Mouse (Mus musculus) CH12.LX (cell line): Measurements from ENCODE around the gene Sema3b. TPM values are rescaled to one million over a fixed set of nuclear protein-coding genes. Genes with fewer than 3 reads are reported as not detected.
A peak's percentile ranks its signal among the peaks of the same experiment; 100 is the strongest.

Experiments
- DNase-seq: peaks from one replicate; pipeline ENCODE4 v3.0.0-alpha.2; 2013; ENCODE audit errors: extremely low read depth
- H3K27ac ChIP-seq: 2 replicates; pipeline ENCODE4 v1.5.1; 2012; ENCODE audit warnings: low read depth, mild to moderate bottlenecking, control low read depth, moderate library complexity; ENCODE audit not compliant: insufficient read depth
- H3K27me3 ChIP-seq: replicated peaks from 2 replicates; pipeline ENCODE3; 2012; ENCODE audit warnings: inconsistent platforms
- H3K36me3 ChIP-seq, 2 experiments: replicated peaks in 1 of 2; 2 replicates each; pipeline versions ENCODE3 to v1.6.1; 2012; ENCODE audit warnings: inconsistent platforms in 1 of 2, low read length in 1 of 2, mild to moderate bottlenecking in 1 of 2, mixed read lengths in 1 of 2, moderate library complexity in 1 of 2; ENCODE audit not compliant: control insufficient read depth in 1 of 2, insufficient read depth in 1 of 2
- H3K4me1 ChIP-seq, 2 experiments: 2 replicates each; pipeline ENCODE4 v1.6.1; 2012; ENCODE audit warnings: inconsistent platforms in 1 of 2, moderate library complexity in 1 of 2; ENCODE audit not compliant: insufficient read depth in 2 of 2, control insufficient read depth in 1 of 2
- H3K4me2 ChIP-seq: 2 replicates; pipeline ENCODE4 v1.6.1; 2012; ENCODE audit warnings: low read depth, mild to moderate bottlenecking, control low read depth; ENCODE audit not compliant: poor library complexity, insufficient read depth, severe bottlenecking
- H3K4me3 ChIP-seq, 3 experiments: fragments of 150-350 bp in 1 of 3; sonication (generic) in 1 of 3; replicated peaks in 1 of 3; 2 replicates each; pipeline versions ENCODE3 to v1.5.1; 2011 to 2012; ENCODE audit warnings: low read depth in 2 of 3, low read length in 2 of 3, mild to moderate bottlenecking in 2 of 3, moderate library complexity in 2 of 3, control low read depth in 1 of 3, improper control_type of control experiment in 1 of 3, inconsistent platforms in 1 of 3, mixed read lengths in 1 of 3; ENCODE audit not compliant: poor library complexity in 1 of 3
- H3K79me2 ChIP-seq: replicated peaks from 2 replicates; pipeline ENCODE4 v1.6.1; 2012; ENCODE audit warnings: mild to moderate bottlenecking, moderate library complexity; ENCODE audit not compliant: control insufficient read depth, poor library complexity, insufficient read depth, severe bottlenecking; ENCODE audit errors: extremely low read depth
- H3K9ac ChIP-seq: 2 replicates; pipeline ENCODE4 v1.6.1; 2012; ENCODE audit warnings: low read depth, mild to moderate bottlenecking, control low read depth, moderate library complexity; ENCODE audit not compliant: insufficient read depth
- H3K9me3 ChIP-seq: replicated peaks from 2 replicates; pipeline ENCODE3; 2012; ENCODE audit warnings: low read length, inconsistent platforms, mixed read lengths
- CHD1 ChIP-seq: IDR thresholded peaks from 2 replicates; pipeline ENCODE4 v1.6.1; 2012; ENCODE audit warnings: low read depth, low read length, improper control_type of control experiment, inconsistent platforms
- CHD2 ChIP-seq: IDR thresholded peaks from 2 replicates; pipeline ENCODE4 v1.6.1; 2011; ENCODE audit warnings: low read length, improper control_type of control experiment
- CTCF ChIP-seq, 2 experiments: IDR thresholded peaks in 1 of 2; conservative IDR thresholded peaks in 1 of 2; 2 replicates each; pipeline ENCODE4 v1.5.1; 2011 to 2012; ENCODE audit warnings: low read depth in 2 of 2, low read length in 2 of 2, improper control_type of control experiment in 1 of 2, inconsistent platforms in 1 of 2, mild to moderate bottlenecking in 1 of 2, moderate library complexity in 1 of 2
- EP300 ChIP-seq: IDR thresholded peaks from 2 replicates; pipeline ENCODE4 v1.6.1; 2011; ENCODE audit warnings: low read length, improper control_type of control experiment
- ETS1 ChIP-seq: conservative IDR thresholded peaks from 2 replicates; pipeline ENCODE4 v1.6.1; 2012; ENCODE audit warnings: low read depth, mild to moderate bottlenecking, inconsistent platforms, low read length, improper control_type of control experiment, moderate library complexity
- GABPA ChIP-seq: IDR thresholded peaks from 2 replicates; pipeline ENCODE4 v1.6.1; 2012; ENCODE audit warnings: low read depth, low read length, improper control_type of control experiment, inconsistent platforms; ENCODE audit not compliant: insufficient replicate concordance
- IRF4 ChIP-seq: IDR thresholded peaks from 2 replicates; pipeline ENCODE4 v1.6.1; 2014; ENCODE audit warnings: low read depth, mild to moderate bottlenecking, inconsistent platforms, low read length, improper control_type of control experiment
- JUN ChIP-seq: IDR thresholded peaks from 2 replicates; pipeline ENCODE4 v1.6.1; 2011; ENCODE audit warnings: low read depth, mild to moderate bottlenecking, low read length, improper control_type of control experiment, moderate library complexity; ENCODE audit not compliant: insufficient read depth
- JUND ChIP-seq: conservative IDR thresholded peaks from 2 replicates; pipeline ENCODE4 v1.6.1; 2011; ENCODE audit warnings: low read depth, low read length, improper control_type of control experiment
- MAFK ChIP-seq: IDR thresholded peaks from 2 replicates; pipeline ENCODE4 v1.6.1; 2011; ENCODE audit warnings: low read length, improper control_type of control experiment; ENCODE audit not compliant: insufficient replicate concordance
- MAX ChIP-seq: IDR thresholded peaks from 2 replicates; pipeline ENCODE4 v1.6.1; 2011; ENCODE audit warnings: low read length, improper control_type of control experiment
- MEF2A ChIP-seq: IDR thresholded peaks from 2 replicates; pipeline ENCODE4 v1.6.1; 2014; ENCODE audit warnings: low read depth, mild to moderate bottlenecking, inconsistent platforms, low read length, improper control_type of control experiment, borderline replicate concordance
- MXI1 ChIP-seq: IDR thresholded peaks from 2 replicates; pipeline ENCODE4 v1.6.1; 2011; ENCODE audit warnings: mild to moderate bottlenecking, low read depth, low read length, improper control_type of control experiment
- NELFE ChIP-seq: IDR thresholded peaks from 2 replicates; pipeline ENCODE4 v1.6.1; 2011; ENCODE audit warnings: low read depth, low read length, improper control_type of control experiment
- NRF1 ChIP-seq: IDR thresholded peaks from 2 replicates; pipeline ENCODE4 v1.6.1; 2014; ENCODE audit warnings: low read depth, mild to moderate bottlenecking, inconsistent platforms, low read length, improper control_type of control experiment, moderate library complexity
- SIN3A ChIP-seq: IDR thresholded peaks from 2 replicates; pipeline ENCODE4 v1.6.1; 2012; ENCODE audit warnings: low read length, improper control_type of control experiment, inconsistent platforms
- TCF12 ChIP-seq: IDR thresholded peaks from 2 replicates; pipeline ENCODE4 v1.6.1; 2014; ENCODE audit warnings: low read depth, mild to moderate bottlenecking, inconsistent platforms, low read length, improper control_type of control experiment
- UBTF ChIP-seq: IDR thresholded peaks from 2 replicates; pipeline ENCODE4 v1.6.1; 2012; ENCODE audit warnings: low read depth, mild to moderate bottlenecking, inconsistent platforms, low read length, improper control_type of control experiment, moderate library complexity
- USF1 ChIP-seq: IDR thresholded peaks from 2 replicates; pipeline ENCODE4 v1.6.1; 2014; ENCODE audit warnings: low read depth, mild to moderate bottlenecking, inconsistent platforms, low read length, improper control_type of control experiment
- USF2 ChIP-seq: conservative IDR thresholded peaks from 2 replicates; pipeline ENCODE4 v1.6.1; 2011; ENCODE audit warnings: low read depth, low read length, improper control_type of control experiment
- ZC3H11A ChIP-seq: IDR thresholded peaks from 2 replicates; pipeline ENCODE4 v1.6.1; 2012; ENCODE audit warnings: low read depth, mild to moderate bottlenecking, inconsistent platforms, low read length, improper control_type of control experiment
- ZNF384 ChIP-seq: IDR thresholded peaks from 2 replicates; pipeline ENCODE4 v1.6.1; 2012; ENCODE audit warnings: low read depth, low read length, improper control_type of control experiment, inconsistent platforms
- dilution Hi-C: fragments of 300-500 bp; cut with MboI; formaldehyde crosslinking; loops from 2 replicates; pipeline ENCODE4 v1.14.3; 2020; ENCODE audit warnings: low sequenced_read_pairs; ENCODE audit not compliant: extremely low pct_unique_long_range_greater_than_20kb, extremely low pct_ligation_motif_present
- in situ Hi-C: fragments of 300-500 bp; cut with MboI; formaldehyde crosslinking; loops from 3 replicates; pipeline ENCODE4 v1.14.3; 2019; ENCODE audit warnings: low sequenced_read_pairs, low pct_ligation_motif_present, low pct_unique_long_range_greater_than_20kb, mixed read lengths
- polyA plus RNA-seq: library from polyadenylated mRNA; unstranded; fragments of >175 nt; gene quantifications from 2 replicates; pipeline ENCODE4 v1.2.1, GENCODE M21; 2012; ENCODE audit warnings: low read depth; ENCODE audit not compliant: insufficient read length
- total RNA-seq, 2 experiments: library from RNA; depleted of rRNA; stranded (reverse); fragments of 300-350 nt in 1 of 2; fragments of >200 nt in 1 of 2; gene quantifications; 2 replicates each; pipeline ENCODE4 v1.2.3; 2012 to 2014

Sema3b gene
- total and polyA plus RNA-seq, 3 experiments: 4.3 to 11.6 (median 8.0) TPM

- TF ChIP-seq SIN3A (peak; percentile 68), MAFK (no peak), GABPA (no peak), JUN (no peak), ZC3H11A (no peak), IRF4 (peak; percentile 36; the same call in 1 of the 2 replicates), CHD2 (0 out of 2 replicates have a peak, but pooled peaks have one; percentile 1), NELFE (peak; percentile 64), MXI1 (peak; percentile 20; the same call in 1 of the 2 replicates), TCF12 (peak; percentile 62; the same call in 1 of the 2 replicates), CTCF (conservative IDR thresholded peaks at IDR 0.05 in 1 of 2, IDR thresholded peaks at IDR 0.05 in 1 of 2; ENCODE audit: low read depth in 2 of 2, low read length in 2 of 2) (no peak)
These were observed 28.3 kb downstream of the Sema3b start, which contains the start of gene Hyal3 (continued) for GRCm38 (mm10) chr9:107580501-107581317.

DNA sequence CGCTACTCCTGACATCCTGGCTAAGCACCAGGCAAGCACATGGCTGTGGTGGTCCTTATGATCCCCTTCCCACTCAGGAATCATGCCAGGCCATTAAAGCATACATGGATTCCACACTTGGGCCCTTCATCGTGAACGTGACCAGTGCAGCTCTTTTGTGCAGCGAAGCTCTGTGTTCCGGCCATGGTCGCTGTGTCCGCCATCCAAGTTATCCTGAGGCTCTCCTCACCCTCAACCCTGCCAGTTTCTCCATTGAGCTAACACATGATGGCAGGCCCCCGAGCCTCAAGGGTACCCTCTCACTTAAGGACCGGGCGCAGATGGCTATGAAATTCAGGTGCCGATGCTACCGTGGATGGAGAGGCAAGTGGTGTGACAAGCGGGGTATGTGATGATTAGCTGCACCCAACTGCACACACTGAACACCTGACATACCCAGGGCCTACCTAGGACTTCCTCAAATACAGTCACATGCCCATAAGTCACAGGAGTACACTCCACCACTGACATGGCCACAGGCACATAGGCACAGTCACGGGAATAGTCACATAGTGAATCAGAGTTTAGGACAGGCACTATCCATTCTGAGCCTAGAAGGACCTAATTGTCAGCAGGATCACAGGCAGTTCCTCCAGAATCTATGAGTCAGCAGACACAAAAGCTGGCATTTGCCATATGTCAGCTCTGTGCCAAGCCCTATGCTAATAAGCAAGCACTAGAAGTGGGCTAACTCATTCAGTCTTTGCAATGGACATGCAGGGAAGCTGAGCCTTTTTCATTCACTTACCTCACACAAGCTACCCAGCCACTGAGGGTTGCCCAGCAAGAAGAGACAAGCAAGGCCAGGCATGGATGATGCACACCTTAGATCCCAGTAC lies 29.8 kb downstream of the Sema3b start:
- peaks cover 8 to 24% of the 10 kb centered on the region in 2 experiments for H3K36me3 ChIP-seq
- H3K9ac ChIP-seq: no peak overlapping the region
- H3K4me2 ChIP-seq: no peak overlapping the region
- DNase-seq: no peak
- TF ChIP-seq JUND: no peak
- TF ChIP-seq JUN: no peak
- no peak for TF ChIP-seq CHD1
- TF ChIP-seq MEF2A: no peak
- no peak for TF ChIP-seq IRF4
- no peak for TF ChIP-seq MXI1
- TF ChIP-seq USF2: no peak
- TF ChIP-seq UBTF: no peak
- TF ChIP-seq ZNF384: no peak
- no peak for TF ChIP-seq EP300
- TF ChIP-seq SIN3A: no peak
- no peak for TF ChIP-seq GABPA
- no peak for TF ChIP-seq CHD2
- no peak for TF ChIP-seq USF1
- TF ChIP-seq ETS1: no peak
- no peak for TF ChIP-seq NRF1
- no peak for TF ChIP-seq TCF12
- TF ChIP-seq MAX: no peak
- no peak overlapping the region for H3K4me3 ChIP-seq
- in situ Hi-C loops (no loop called here), dilution Hi-C loops (no loop called here)
- peaks cover 17 to 43% of the 10 kb centered on the region in 2 experiments for H3K4me1 ChIP-seq
- H3K27ac ChIP-seq: no peak overlapping the region
- no peaks in the 10 kb centered on the region for H3K79me2 ChIP-seq
- H3K27me3 ChIP-seq: no peaks in the 10 kb centered on the region
- H3K9me3 ChIP-seq: no peaks in the 10 kb centered on the region
